Mouse (Mus musculus) kidney, adult 18-20 months (tissue): ENCODE measurements at regions not wholly inside any gene's neighbourhood (a gene's known extent, or its start where the extent isn't known, plus 50 kb on each side); places are given as distances from the start of the nearest gene placed in this dataset.
A peak's percentile ranks its signal among the peaks of the same experiment; 100 is the strongest.

Experiments
- DNase-seq: peaks from one replicate; pipeline ENCODE4 v3.0.0; 2021

GRCm38 (mm10) chr1:23629366-23629765 lies 132.2 kb upstream of the B3gat2 start:
- DNase-seq: no peak

DNA sequence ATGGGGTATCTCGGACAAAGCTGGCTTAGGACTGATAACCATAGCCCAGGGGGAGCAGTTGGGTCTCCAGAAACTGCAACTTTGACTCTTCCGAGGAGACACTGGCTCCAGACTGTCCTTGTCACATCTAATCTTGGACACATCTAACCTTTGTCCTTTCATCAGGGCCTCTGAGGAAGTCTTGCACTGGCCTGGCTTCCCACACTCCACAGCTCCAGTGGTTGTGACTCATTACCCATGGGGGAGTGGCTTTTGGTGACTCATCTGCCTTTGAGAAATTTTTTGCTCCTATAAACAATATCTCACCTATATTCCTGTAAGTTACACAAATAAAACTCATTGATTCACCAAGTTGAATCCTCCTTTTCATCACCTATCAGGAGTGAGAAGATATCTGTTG lies 116.5 kb upstream of the B3gat2 start:
- no peak for DNase-seq

DNA sequence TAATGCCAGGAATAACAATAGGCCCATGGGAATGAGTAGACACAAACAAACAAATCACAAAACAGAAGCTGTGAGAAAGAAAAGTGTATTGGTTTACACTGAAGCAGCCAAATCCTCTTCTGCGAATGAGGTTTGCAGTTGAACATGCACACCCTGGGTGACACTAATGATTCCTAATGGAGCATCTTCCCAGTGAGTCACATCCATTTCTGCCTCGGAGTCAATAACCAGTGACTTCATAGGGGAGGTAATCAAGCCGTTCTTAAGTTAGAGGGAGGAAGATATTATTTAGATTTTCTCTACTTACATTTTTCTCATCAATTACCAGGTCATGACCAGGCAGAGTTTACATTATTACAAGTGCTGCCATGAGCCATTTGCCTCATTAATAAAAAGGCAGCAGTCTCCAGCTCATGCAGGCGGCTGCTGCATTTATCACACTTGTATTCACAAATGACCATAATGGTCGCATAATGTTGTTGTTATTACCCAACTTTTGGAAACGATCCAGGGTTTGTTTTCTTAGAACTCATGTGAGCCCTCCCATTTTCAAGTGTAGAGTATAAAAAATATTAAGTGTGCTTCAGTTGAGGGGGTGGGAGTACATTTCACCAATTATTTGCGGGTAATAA lies 112.6 kb upstream of the B3gat2 start:
- DNase-seq: no peak

- DNase-seq: no peak
These were observed 111.7 kb upstream of the B3gat2 start for GRCm38 (mm10) chr1:23649886-23650285.

- DNase-seq: no peak
These were observed 107.9 kb upstream of the B3gat2 start for GRCm38 (mm10) chr1:23653628-23654027.

DNA sequence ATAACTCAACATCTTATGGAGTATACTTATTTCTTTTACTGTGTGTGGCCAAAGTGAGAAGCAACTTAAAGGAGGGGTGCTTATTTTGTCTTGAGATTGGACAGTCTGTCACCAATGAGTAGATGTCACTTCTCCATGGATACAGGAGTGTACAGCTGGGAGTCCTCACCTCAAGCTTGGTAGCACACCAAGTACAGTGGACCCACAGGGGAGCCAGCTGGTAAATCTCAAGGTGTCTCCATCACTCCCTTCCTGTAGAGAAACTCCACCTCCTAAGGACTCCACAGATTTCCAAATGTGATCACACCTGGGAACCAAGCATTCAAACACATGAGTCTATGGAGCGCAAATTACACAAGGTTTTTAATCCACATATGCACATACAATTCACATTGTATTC lies 105.8 kb upstream of the B3gat2 start:
- no peak for DNase-seq

DNA sequence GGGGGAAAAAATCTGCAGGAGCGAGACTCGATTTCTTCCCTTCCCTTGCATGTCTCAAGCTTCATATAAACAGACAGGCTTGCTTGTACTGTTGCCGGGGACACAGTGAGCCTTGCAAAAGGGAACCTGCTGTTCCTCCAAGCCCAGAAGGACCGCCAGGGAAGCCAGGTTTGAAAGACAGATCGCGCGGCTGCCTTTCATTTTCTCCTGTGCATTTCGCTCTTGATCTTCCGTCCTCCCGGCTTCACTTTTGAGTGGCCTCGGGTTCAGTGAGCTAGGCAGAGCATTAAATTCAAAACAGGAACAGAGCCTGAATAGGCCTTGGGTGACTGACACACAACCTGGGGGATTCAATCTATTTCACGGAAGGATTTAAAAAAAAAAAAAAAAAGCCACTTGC lies 105.3 kb upstream of the B3gat2 start:
- DNase-seq: peak; percentile 14

- peak; percentile 11 for DNase-seq
These were observed 104.8 kb upstream of the B3gat2 start for GRCm38 (mm10) chr1:23656718-23657117.

GRCm38 (mm10) chr1:23670514-23670913 lies 91.0 kb upstream of the B3gat2 start:
- no peak for DNase-seq

DNA sequence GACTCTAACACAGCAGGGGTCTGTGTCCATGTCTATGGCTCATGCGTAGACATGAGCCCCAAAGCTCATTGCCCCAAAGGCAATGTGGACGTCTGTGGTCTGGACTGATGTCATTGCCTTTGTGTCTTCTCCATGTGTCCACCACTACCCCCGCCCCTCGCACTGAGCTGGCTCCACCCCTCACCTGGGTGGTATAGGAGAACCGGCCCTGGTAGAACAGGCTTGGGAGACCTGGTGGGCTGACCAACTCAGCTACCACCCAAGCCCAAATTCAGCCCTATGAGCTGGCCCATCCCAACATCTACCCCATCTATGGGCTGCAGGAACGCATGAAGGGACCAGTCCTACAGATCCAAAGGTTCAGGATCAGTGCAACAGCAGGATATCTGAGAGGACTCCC lies 87.2 kb upstream of the B3gat2 start:
- no peak for DNase-seq

DNA sequence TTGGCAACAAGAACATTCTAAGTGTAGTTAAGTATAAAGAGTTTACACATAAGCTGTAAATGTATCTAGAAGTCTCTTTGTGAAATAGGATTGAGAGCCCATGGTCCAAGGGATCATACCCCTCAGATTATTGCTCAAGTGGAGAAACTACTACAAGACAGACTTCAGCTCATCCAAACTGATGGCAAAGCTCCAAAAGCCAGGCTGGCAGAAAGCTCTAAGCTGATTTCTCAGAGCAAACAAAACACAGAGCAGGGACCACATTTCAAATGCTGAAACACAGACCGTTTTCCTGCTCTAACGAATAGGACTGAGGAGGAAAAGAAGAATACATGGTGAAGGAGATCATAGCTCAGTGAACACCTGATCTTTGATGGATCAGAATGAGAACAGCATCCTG lies 85.3 kb upstream of the B3gat2 start:
- no peak for DNase-seq

DNA sequence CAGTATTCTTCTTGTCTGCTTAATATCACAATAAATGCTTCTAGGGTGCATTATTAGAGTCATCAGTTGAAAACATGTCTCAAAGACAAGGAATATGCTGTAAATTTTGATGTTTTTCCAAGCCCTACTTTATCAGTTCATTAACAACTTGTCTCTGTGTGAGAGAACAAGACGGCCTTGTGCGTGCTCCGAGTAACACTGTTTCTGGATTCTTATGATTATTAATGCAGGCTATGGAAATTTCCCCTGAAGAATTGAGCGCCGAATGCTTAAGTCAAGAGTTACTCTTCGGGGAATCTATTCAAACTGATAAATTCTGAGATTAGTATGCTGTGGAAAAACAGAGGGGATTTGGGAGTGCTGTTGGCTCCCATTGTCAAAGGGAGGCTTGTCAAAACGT lies 72.2 kb upstream of the B3gat2 start:
- DNase-seq: no peak

- DNase-seq: peak; percentile 64
These were observed 56.1 kb upstream of the B3gat2 start for GRCm38 (mm10) chr1:23705489-23705888.

DNA sequence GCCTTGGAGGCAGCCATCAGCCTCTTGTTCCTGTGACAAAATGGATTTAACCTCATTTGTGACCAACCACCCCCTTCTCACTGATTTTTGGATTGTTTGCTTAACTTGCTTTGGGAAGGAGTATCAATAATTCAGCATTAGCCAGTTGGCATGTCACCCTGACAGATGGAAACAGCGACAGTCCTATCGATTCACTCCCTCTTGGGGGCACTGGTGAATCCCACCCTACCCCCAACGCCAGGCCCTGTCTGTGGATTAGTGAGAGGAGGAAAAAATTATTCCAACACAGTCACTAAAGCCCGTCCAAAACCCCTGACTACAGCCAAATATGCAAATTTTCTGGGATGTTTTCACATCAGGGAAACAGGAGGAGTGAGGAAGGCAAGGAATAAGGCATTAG lies 55.1 kb upstream of the B3gat2 start:
- no peak for DNase-seq
